ENCODE assay signal across 36 mouse cellular contexts in the genomic region with DNA sequence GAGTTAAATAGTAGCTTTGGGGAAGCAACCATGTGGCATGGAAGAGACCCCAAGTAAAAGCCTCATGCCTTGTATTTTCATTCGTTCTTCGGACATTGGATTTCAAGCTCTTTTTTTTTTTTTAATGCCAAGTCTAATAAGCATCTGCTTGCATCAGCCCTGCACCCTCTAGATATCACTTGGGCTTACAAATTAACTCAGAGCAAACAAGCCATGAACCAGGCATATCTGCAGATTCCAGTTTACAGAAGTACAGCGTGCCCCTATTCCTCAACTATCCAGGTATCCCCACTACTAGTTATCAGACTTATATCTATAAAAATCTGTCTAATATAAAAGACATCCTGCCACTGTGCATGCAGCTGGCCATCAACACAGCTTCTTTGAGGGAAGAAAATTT. TPM values are rescaled to one million over a fixed set of nuclear protein-coding genes. Genes with fewer than 3 reads are reported as not detected.
"Had no signal": no experiment of that assay in that cellular context is flagged by ENCODE, and none has a peak within 500 bp of the region (broad histone marks: within the 10 kb centered on the region; RNA-seq: fewer than 3 reads in every experiment).

No protein-coding gene starts in this region.

- DNase-seq: gastrocnemius, adult 2 months; gastrocnemius, postnatal 10 days; gastrocnemius, postnatal 25 days; heart, adult 2 months; heart, postnatal 10 days; heart, postnatal 4 days; kidney, adult 11 months; kidney, adult 2 months; kidney, adult 9 months; kidney, postnatal 14 days; kidney, postnatal 36 days had no signal

- H3K4me2 ChIP-seq: heart, embryonic 11.5 days; hindbrain, embryonic 12.5 days; hindbrain, embryonic 14.5 days; kidney, embryonic 15.5 days; limb, embryonic 12.5 days; liver, embryonic 12.5 days had no signal

- H3K4me3 ChIP-seq: gastrocnemius, adult 2 months; heart, adult 2 months; hindbrain, embryonic 10.5 days; hindbrain, embryonic 12.5 days; kidney, embryonic 15.5 days; left cerebral cortex, adult 2 months; limb, embryonic 10.5 days; limb, embryonic 12.5 days; liver, embryonic 12.5 days had no signal

- H3K36me3 ChIP-seq: hindbrain, embryonic 10.5 days; hindbrain, embryonic 12.5 days; kidney, embryonic 15.5 days; limb, embryonic 10.5 days; limb, embryonic 12.5 days; liver, embryonic 12.5 days had no signal

- H3K4me1 ChIP-seq: hindbrain, embryonic 10.5 days; hindbrain, embryonic 12.5 days; kidney, embryonic 15.5 days; limb, embryonic 10.5 days; limb, embryonic 12.5 days had no signal

- H3K27ac ChIP-seq: gastrocnemius, adult 2 months; heart, adult 2 months; hindbrain, embryonic 10.5 days; hindbrain, embryonic 12.5 days; hindbrain, embryonic 14.5 days; kidney, embryonic 15.5 days; kidney, postnatal 0 days; left cerebral cortex, adult 2 months; limb, embryonic 10.5 days; limb, embryonic 12.5 days; liver, embryonic 12.5 days; liver, embryonic 14.5 days had no signal

- H3K9ac ChIP-seq: hindbrain, embryonic 12.5 days; hindbrain, embryonic 14.5 days; kidney, embryonic 15.5 days; limb, embryonic 12.5 days; liver, embryonic 12.5 days; liver, embryonic 14.5 days had no signal

- H3K27me3 ChIP-seq: hindbrain, embryonic 12.5 days; kidney, embryonic 15.5 days; limb, embryonic 12.5 days had no signal

- H3K9me3 ChIP-seq: hindbrain, embryonic 10.5 days; hindbrain, embryonic 12.5 days; kidney, embryonic 15.5 days; limb, embryonic 10.5 days; limb, embryonic 12.5 days; liver, embryonic 12.5 days had no signal

- ATAC-seq: forebrain, embryonic 16.5 days; hindbrain, embryonic 16.5 days; inflammation-experienced regulatory T-cells, adult 6 months; liver, embryonic 12.5 days had no signal

RNA-seq across cellular contexts. Expression of a gene that starts 3.0 kb away (rescaled TPM):
- total RNA-seq: gastrocnemius, adult 2 months; gastrocnemius, postnatal 10 days; gastrocnemius, postnatal 25 days; gastrocnemius, postnatal 4 days; granulocyte monocyte progenitor cell, adult 5-6 weeks; heart, adult 2 months; heart, postnatal 10 days; heart, postnatal 25 days; heart, postnatal 4 days; layer of hippocampus, adult 18-20 months; layer of hippocampus, postnatal 10 days; layer of hippocampus, postnatal 25 days; left cerebral cortex, adult 2 months; left cerebral cortex, postnatal 14 days; left cerebral cortex, postnatal 36 days had no signal
- polyA plus RNA-seq: forebrain, embryonic 16.5 days; frontal cortex, adult 2 months; heart, embryonic 14.5 days; hindbrain, embryonic 10.5 days; hindbrain, embryonic 12.5 days; hindbrain, embryonic 14.5 days; hindbrain, embryonic 16.5 days; inflammation-experienced regulatory T-cells, adult 6 months; limb, embryonic 10.5 days; limb, embryonic 12.5 days; limb, embryonic 14.5 days had no signal

RNA-seq across cellular contexts. Expression of a gene that starts 14.2 kb away (rescaled TPM):
- polyA plus RNA-seq: inflammation-experienced regulatory T-cells, adult 6 months had no signal

RNA-seq across cellular contexts. Expression of a gene that starts 28.5 kb away (rescaled TPM):
- total RNA-seq: granulocyte monocyte progenitor cell, adult 5-6 weeks had no signal
- polyA plus RNA-seq: inflammation-experienced regulatory T-cells, adult 6 months had no signal
